Mouse (Mus musculus) cerebellum, adult 11 months (tissue): ENCODE measurements around the gene Aig1.
"Not testable (repeated sequence)": the region's sequence is repeated elsewhere in the genome, so short reads cannot be mapped to it uniquely, and the experiment has no call there.

Source experiments
- DNase-seq: peaks from one replicate; pipeline ENCODE4 v3.0.0; 2022

The Aig1 gene

GRCm38 (mm10) chr10:13868371-13869321, at the start of gene Aig1:
Gene Aig1 (minus strand): TSS chr10:13868980.
- peak; percentile 82 for DNase-seq

DNA sequence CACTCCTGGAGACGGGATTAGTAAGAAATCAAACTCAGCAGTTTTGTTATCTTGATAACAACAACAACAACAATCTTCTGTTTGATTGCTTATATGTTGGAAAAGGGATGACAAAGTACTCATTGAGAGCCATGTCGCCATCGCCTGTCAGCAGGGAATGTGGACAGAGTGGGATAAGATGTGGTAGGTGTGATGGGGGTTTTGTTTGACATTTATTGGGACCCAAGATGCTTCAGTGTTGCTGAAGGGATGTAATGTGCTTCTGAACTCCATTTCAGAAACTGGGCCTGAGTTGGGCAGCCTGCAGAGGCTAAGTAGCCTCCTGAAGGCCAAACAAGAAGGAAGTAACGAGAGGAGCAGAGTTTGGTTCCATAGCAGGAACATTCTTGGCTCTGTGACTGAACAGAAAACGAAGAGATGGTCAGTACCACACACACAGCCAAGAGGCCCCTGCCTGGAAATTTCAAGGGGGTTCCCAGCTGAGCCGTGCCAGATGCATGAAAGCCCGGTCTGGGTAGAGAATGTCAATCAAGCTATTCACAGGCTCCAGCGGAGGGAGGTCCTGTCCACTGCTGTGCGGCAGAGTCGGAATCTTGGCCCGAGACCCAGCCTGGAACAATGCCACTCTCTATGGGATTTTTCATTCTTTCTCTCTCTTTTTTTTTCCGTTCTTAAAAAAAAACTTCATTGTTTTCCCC, 48.0 kb upstream of the Aig1 start:
- peak; percentile 40 for DNase-seq

GRCm38 (mm10) chr10:13915211-13915610, 46.4 kb upstream of the Aig1 start:
- no peak for DNase-seq

- DNase-seq = no peak
These were observed 44.9 kb upstream of the Aig1 start for GRCm38 (mm10) chr10:13913689-13914088.

DNA sequence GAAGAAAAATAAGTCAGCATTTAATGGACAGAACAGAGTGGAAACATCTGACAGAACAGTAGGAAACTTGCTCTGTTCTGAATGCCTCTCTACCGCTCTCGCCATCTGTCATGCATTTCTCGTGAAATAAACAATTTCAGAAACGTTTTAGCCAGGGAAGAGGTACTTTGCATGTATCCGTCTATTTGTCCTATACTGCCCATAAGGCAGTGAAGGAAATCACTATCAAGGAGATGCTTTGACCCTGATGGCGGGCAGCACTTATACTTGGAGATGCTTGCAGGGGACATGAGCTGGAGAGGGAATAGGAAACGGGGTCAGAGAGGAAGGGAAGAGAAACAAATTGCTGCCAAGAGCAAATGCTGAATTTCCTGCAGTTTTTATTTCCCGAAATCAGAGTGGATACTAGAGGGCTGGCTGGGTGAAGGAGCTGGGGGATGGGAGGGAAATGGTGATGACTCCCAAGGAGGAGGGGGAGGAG, 37.5 kb upstream of the Aig1 start:
- DNase-seq = peak; percentile 56

DNA sequence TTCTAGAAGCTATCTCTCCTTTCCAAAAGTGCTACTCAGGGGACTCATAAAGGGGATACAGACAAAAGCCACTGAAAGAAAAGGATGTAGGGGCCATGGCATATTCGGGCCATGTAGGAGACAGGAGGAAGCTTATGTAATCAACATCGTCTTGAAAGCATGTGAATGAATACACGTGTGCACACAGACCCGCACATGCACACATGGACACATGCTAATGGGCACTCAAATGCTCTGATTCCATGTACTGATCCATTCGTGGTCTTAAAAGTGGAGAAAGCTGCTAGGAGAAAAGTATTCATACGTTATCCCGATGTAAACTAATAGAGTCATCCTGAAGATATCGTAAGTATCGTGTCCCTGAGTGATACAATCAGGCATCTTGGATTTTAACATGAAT, 36.8 kb upstream of the Aig1 start:
- no peak for DNase-seq

DNA sequence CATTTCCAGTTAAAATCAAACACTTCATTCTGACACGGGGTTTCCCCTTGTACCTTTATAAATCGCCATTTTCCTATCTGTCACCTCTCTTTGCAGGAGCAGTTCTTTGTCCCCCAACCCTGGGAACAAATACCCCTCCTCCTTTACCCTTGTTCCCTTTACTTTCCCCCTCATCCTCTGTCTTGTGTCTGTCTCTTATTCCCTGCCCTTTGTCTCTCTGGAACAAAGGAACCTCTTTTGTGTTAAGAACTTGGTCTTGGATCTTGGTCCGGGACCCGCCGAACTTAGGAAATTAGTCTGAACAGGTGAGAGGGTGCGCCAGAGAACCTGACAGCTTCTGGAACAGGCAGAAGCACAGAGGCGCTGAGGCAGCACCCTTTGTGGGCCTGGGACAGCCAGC, 24.0 kb upstream of the Aig1 start:
- DNase-seq = not testable (repeated sequence)

DNA sequence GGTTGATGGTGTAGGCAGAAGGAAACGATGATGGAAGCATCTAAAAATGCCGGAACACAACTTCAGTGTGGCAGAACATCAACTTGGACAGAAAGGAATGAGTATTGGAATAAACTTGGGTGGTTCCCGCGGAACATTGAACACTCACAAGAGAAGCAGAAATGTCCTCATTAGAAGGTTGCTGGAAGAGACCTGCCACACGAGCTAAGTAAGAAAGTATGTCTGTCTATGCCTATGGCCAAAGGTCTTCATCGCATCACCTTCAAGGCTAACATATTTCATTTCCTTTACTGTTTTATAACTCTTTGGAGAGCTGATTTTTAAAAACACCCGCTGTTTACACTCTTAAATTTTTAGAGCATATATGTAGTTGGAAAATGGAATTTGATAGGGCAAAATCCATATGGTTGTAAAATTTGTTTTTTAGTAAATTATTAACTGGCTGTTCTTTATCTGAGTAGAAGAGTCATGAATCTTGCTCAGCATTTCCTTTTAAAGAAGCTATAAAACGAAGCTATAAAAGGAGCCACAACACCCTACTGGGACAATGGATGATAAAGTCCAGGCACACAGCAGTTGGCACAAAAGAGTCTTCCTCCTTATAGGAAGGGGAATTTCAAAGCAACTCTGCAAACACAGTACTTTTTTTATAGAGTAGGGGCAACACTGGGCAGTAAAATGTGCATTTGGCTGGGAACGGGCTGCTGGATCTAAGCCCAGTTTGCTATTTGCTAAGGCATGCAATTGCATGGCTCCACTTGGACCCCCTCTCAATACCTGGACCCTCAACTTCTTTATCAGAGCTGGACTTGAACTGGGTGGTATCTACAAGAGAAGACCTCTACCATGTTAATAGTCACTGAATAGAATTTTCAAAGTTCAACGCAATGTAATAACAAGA, 14.4 kb upstream of the Aig1 start:
- no peak for DNase-seq

GRCm38 (mm10) chr10:13882490-13882889, 13.7 kb upstream of the Aig1 start:
- no peak for DNase-seq

GRCm38 (mm10) chr10:13878696-13879095, 9.9 kb upstream of the Aig1 start:
- no peak for DNase-seq

- DNase-seq = no peak
These were observed 6.2 kb upstream of the Aig1 start for GRCm38 (mm10) chr10:13875038-13875420.

- DNase-seq = no peak
These were observed 5.7 kb upstream of the Aig1 start for GRCm38 (mm10) chr10:13874301-13875037.

- no peak for DNase-seq
These were observed 1.8 kb upstream of the Aig1 start for GRCm38 (mm10) chr10:13870531-13870930.

DNA sequence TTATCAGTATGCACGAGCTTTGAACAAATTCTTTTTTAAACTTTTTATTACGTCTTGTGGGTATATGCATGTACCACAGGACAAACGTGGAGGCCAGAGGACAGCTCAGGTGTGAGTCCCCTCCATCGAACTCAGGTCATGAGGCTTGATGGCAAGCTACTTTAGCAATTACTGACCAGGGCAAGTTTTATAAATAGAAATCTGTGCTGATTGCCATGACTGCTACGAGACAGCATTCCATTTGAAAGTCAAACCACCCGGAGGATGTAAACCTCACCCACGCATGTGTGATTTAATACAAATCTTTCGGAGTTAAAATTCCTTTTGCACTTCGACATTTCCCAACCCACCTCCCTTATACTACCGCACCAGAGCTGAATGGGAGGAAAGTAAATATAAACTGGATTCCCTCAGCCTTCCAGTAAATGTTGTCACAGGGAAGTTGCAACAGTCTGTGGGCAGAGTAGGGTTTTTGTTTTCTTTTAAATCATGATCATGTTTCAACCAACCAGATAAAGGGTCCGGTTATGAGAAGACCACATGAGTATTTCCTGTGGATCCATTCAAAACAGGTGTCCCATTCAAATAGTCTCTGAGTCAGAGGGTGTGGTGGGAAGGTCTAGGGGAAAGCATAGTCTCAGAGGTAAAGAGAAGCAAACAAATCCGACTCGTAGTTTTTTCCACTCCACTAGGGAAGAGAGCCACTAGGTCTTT, 699 bp upstream of the Aig1 start:
- no peak for DNase-seq

GRCm38 (mm10) chr10:13866391-13866790, 2.4 kb downstream of the Aig1 start:
- DNase-seq = peak; percentile 35

- no peak for DNase-seq
These were observed 7.5 kb downstream of the Aig1 start for GRCm38 (mm10) chr10:13861115-13861909.

DNA sequence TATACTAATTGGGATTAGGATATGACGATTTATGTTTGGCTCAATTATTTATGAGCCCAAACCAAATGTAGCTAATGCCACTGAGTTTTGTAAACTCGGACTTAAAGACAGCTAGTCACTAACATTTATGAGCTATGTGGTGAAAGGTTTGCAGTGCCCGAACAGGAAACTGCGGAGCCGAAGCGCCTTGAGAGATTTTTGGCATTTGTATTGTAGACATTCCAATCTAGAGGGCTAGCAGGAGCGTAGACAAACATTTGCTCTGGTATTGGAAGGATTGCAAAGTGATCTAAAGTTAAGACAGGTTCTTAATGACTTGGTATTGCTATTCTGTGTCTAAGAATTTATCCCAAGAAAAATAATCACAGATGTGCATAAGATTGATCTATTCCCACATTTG, 12.3 kb downstream of the Aig1 start:
- no peak for DNase-seq

- no peak for DNase-seq
These were observed 12.8 kb downstream of the Aig1 start for GRCm38 (mm10) chr10:13855969-13856368.

DNA sequence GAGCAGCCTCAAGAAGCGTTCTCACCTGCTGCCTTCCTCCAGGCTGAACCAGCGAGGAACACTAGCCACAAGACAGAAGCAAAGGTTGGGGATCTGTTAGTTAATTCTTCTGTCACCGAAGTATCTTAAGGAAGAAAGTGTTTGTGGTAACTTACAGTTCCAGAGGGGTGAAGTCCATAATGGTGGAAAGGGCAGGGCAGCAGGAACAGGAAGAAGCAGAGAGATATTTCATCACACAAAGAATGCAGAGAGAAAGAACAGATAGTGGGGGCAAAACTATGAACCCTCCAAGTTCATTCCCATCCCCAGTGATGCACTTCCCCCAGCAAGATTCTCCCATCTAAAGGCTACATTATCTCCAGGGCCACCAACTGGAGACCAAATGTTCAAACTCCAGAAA, 13.7 kb downstream of the Aig1 start:
- DNase-seq = no peak

- DNase-seq = no peak
These were observed 18.7 kb downstream of the Aig1 start for GRCm38 (mm10) chr10:13850071-13850470.

DNA sequence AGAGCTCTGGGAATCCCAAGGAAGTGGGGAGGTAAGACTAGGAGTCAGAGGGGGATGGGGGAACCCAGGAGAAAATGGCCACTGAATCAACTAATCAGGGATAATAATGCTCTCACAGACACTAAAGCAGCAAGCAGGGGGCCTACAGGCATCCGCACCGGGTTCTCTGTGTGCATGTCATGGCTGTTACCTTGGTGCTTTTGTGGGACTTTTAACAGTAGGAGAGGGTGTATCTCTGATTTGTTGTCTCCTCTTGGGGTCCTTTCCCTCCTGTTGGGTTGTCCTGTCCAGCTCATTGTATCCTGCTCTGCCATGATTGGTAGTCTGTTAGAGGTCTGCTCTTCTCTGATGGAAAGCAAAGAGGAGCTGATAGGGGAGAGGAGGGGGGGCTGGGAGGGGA, 19.6 kb downstream of the Aig1 start:
- DNase-seq = no peak
